Mouse (Mus musculus) ovary, postnatal 10 days (tissue): ENCODE results near the gene Supt20.
A peak's percentile ranks its signal among the peaks of the same experiment; 100 is the strongest.

Experiments used
- DNase-seq: peaks from one replicate; pipeline ENCODE4 v3.0.0; 2022; ENCODE audit warnings: low spot score

Gene Supt20

GRCm38 (mm10) chr3:54692202-54693055 lies at the start of gene Supt20:
Gene Supt20 (plus strand): TSS chr3:54692807.
- DNase-seq: peak; percentile 60

GRCm38 (mm10) chr3:54642851-54643250 lies 49.8 kb upstream of the Supt20 start:
- no peak for DNase-seq

GRCm38 (mm10) chr3:54647583-54647982 lies 45.0 kb upstream of the Supt20 start:
- DNase-seq: no peak

- no peak for DNase-seq
These were observed 41.0 kb upstream of the Supt20 start for GRCm38 (mm10) chr3:54651576-54651975.

- no peak for DNase-seq
These were observed 38.4 kb upstream of the Supt20 start for GRCm38 (mm10) chr3:54654169-54654568.

- no peak for DNase-seq
These were observed 35.5 kb upstream of the Supt20 start for GRCm38 (mm10) chr3:54657090-54657489.

GRCm38 (mm10) chr3:54657888-54658626 lies 34.5 kb upstream of the Supt20 start:
- no peak for DNase-seq

GRCm38 (mm10) chr3:54659736-54660135 lies 32.9 kb upstream of the Supt20 start:
- no peak for DNase-seq

- peak; percentile 5 for DNase-seq
These were observed 30.2 kb upstream of the Supt20 start for GRCm38 (mm10) chr3:54662411-54662810.

- DNase-seq: no peak
These were observed 24.5 kb upstream of the Supt20 start for GRCm38 (mm10) chr3:54668141-54668540.

- no peak for DNase-seq
These were observed 23.9 kb upstream of the Supt20 start for GRCm38 (mm10) chr3:54668722-54669121.

GRCm38 (mm10) chr3:54669559-54669958 lies 23.0 kb upstream of the Supt20 start:
- DNase-seq: no peak

GRCm38 (mm10) chr3:54672111-54672510 lies 20.5 kb upstream of the Supt20 start:
- DNase-seq: no peak

- no peak for DNase-seq
These were observed 19.8 kb upstream of the Supt20 start for GRCm38 (mm10) chr3:54672557-54673529.

- no peak for DNase-seq
These were observed 15.8 kb upstream of the Supt20 start for GRCm38 (mm10) chr3:54676818-54677217.

- no peak for DNase-seq
These were observed 11.1 kb upstream of the Supt20 start for GRCm38 (mm10) chr3:54681310-54682204.

- DNase-seq: no peak
These were observed 7.4 kb upstream of the Supt20 start for GRCm38 (mm10) chr3:54685202-54685601.

GRCm38 (mm10) chr3:54687245-54687644 lies 5.4 kb upstream of the Supt20 start:
- DNase-seq: no peak

- no peak for DNase-seq
These were observed 3.5 kb upstream of the Supt20 start for GRCm38 (mm10) chr3:54689091-54689490.

- no peak for DNase-seq
These were observed 429 bp downstream of the Supt20 start for GRCm38 (mm10) chr3:54693056-54693415.

- DNase-seq: no peak
These were observed 7.2 kb downstream of the Supt20 start for GRCm38 (mm10) chr3:54699759-54700301.
